Mouse (Mus musculus) forebrain, embryonic 15.5 days (tissue): ENCODE data around the gene Fam71b. TPM values are rescaled to one million over a fixed set of nuclear protein-coding genes. Genes with fewer than 3 reads are reported as not detected.

ENCODE experiments used
- ATAC-seq: fragments of 200-750 bp; cut with Nextera tagmentation; replicated peaks from 2 replicates; pipeline ENCODE4 v1.8.0; 2017; ENCODE audit warnings: mild to moderate bottlenecking, moderate TSS enrichment, moderate library complexity
- H3K27ac ChIP-seq: fragments of 300-500 bp; sonication (generic); replicated peaks from 2 replicates; pipeline ENCODE4 v1.5.1; 2015; ENCODE audit warnings: mild to moderate bottlenecking, inconsistent platforms
- H3K27me3 ChIP-seq: fragments of 300-500 bp; sonication (generic); 2 replicates; pipeline ENCODE4 v1.6.1; 2015; ENCODE audit warnings: inconsistent platforms
- H3K36me3 ChIP-seq: fragments of 300-500 bp; sonication (generic); 2 replicates; pipeline ENCODE4 v1.6.1; 2015; ENCODE audit warnings: mild to moderate bottlenecking, inconsistent platforms
- H3K4me1 ChIP-seq: fragments of 300-500 bp; sonication (generic); 2 replicates; pipeline ENCODE4 v1.6.1; 2015; ENCODE audit warnings: inconsistent platforms
- H3K4me2 ChIP-seq: fragments of 300-500 bp; sonication (generic); replicated peaks from 2 replicates; pipeline ENCODE4 v1.6.1; 2015; ENCODE audit warnings: mild to moderate bottlenecking, inconsistent platforms
- H3K4me3 ChIP-seq: fragments of 300-500 bp; sonication (generic); 2 replicates; pipeline ENCODE4 v1.5.1; 2015; ENCODE audit warnings: mild to moderate bottlenecking, inconsistent platforms
- H3K9ac ChIP-seq: fragments of 300-500 bp; sonication (generic); replicated peaks from 2 replicates; pipeline ENCODE4 v1.6.1; 2015; ENCODE audit warnings: mild to moderate bottlenecking, inconsistent platforms
- H3K9me3 ChIP-seq: fragments of 300-500 bp; sonication (generic); 2 replicates; pipeline ENCODE4 v1.6.1; 2016; ENCODE audit warnings: inconsistent platforms
- WGBS: fragments of 180-500 bp; shearing (Covaris S2); methylation state at CpG from one replicate; pipeline ENCODE4 v1.1.7; 2015; ENCODE audit warnings: mixed read lengths; 5-methylcytosine and 5-hydroxymethylcytosine counted together
- polyA plus RNA-seq: library from polyadenylated mRNA; unstranded; fragments of >200 nt; fragmentation: Nextera tagmentation; extraction: Ambion mirVana; gene quantifications from 2 replicates; pipeline ENCODE4 v1.2.1, GENCODE M21; 2015

Fam71b gene
- polyA plus RNA-seq, 1 experiment from 2014 or later = not detected

- H3K4me1 ChIP-seq = no peaks in the 10 kb centered on the region
- no peak overlapping the region for H3K4me2 ChIP-seq
- H3K4me3 ChIP-seq = no peak overlapping the region
- 92% methylated on average over 8 of the region's 8 CpGs for WGBS
- H3K27me3 ChIP-seq = no peaks in the 10 kb centered on the region
- H3K9me3 ChIP-seq = no peaks in the 10 kb centered on the region
- H3K36me3 ChIP-seq = no peaks in the 10 kb centered on the region
- no peak overlapping the region for H3K9ac ChIP-seq
- no peak for ATAC-seq
- H3K27ac ChIP-seq = no peak overlapping the region
Measured at GRCm38 (mm10) chr11:46371250-46371649, 25.1 kb upstream of the Fam71b start.

GRCm38 (mm10) chr11:46372331-46372953 is 23.9 kb upstream of the Fam71b start:
- no peak overlapping the region for H3K27ac ChIP-seq
- 88% methylated on average over 8 of the region's 8 CpGs for WGBS
- no peaks in the 10 kb centered on the region for H3K36me3 ChIP-seq
- no peak overlapping the region for H3K4me2 ChIP-seq
- no peaks in the 10 kb centered on the region for H3K27me3 ChIP-seq
- no peak for ATAC-seq
- H3K9me3 ChIP-seq = no peaks in the 10 kb centered on the region
- H3K9ac ChIP-seq = no peak overlapping the region
- H3K4me1 ChIP-seq = no peaks in the 10 kb centered on the region
- H3K4me3 ChIP-seq = no peak overlapping the region

- Histone ChIP-seq H3K36me3 (no peaks in the 10 kb centered on the region), H3K4me2 (no peak overlapping the region), H3K27me3 (no peaks in the 10 kb centered on the region), H3K9me3 (no peaks in the 10 kb centered on the region), H3K27ac (no peak overlapping the region), H3K4me1 (no peaks in the 10 kb centered on the region), H3K9ac (no peak overlapping the region), H3K4me3 (no peak overlapping the region)
- no peak for ATAC-seq
- 88% methylated on average over 13 of the region's 13 CpGs for WGBS
Measured at GRCm38 (mm10) chr11:46373071-46374030, 23.0 kb upstream of the Fam71b start.

GRCm38 (mm10) chr11:46375015-46375414 is 21.3 kb upstream of the Fam71b start:
- H3K36me3 ChIP-seq = no peaks in the 10 kb centered on the region
- WGBS = 89% methylated on average over 8 of the region's 8 CpGs
- no peak for ATAC-seq
- no peak overlapping the region for H3K4me3 ChIP-seq
- H3K27ac ChIP-seq = no peak overlapping the region
- no peak overlapping the region for H3K9ac ChIP-seq
- H3K4me2 ChIP-seq = no peak overlapping the region
- H3K9me3 ChIP-seq = no peaks in the 10 kb centered on the region
- no peaks in the 10 kb centered on the region for H3K4me1 ChIP-seq
- no peaks in the 10 kb centered on the region for H3K27me3 ChIP-seq

- no peak for ATAC-seq
- H3K36me3 ChIP-seq = no peaks in the 10 kb centered on the region
- 86% methylated on average over 1 of the region's 1 CpGs for WGBS
Measured at GRCm38 (mm10) chr11:46377316-46377715, 19.0 kb upstream of the Fam71b start.

GRCm38 (mm10) chr11:46377819-46378782 is 18.3 kb upstream of the Fam71b start:
- no peak overlapping the region for H3K4me3 ChIP-seq
- no peaks in the 10 kb centered on the region for H3K27me3 ChIP-seq
- WGBS = 86% methylated on average over 8 of the region's 8 CpGs
- H3K27ac ChIP-seq = no peak overlapping the region
- ATAC-seq = no peak
- no peaks in the 10 kb centered on the region for H3K9me3 ChIP-seq
- no peaks in the 10 kb centered on the region for H3K4me1 ChIP-seq
- no peak overlapping the region for H3K4me2 ChIP-seq
- H3K36me3 ChIP-seq = no peaks in the 10 kb centered on the region
- no peak overlapping the region for H3K9ac ChIP-seq

More at GRCm38 (mm10) chr11:46377316-46377715, 19.0 kb upstream of the Fam71b start:
- Histone ChIP-seq H3K9ac (no peak overlapping the region), H3K4me3 (no peak overlapping the region), H3K27ac (no peak overlapping the region), H3K4me2 (no peak overlapping the region), H3K4me1 (no peaks in the 10 kb centered on the region), H3K27me3 (no peaks in the 10 kb centered on the region), H3K9me3 (no peaks in the 10 kb centered on the region)

GRCm38 (mm10) chr11:46380097-46380675 is 16.2 kb upstream of the Fam71b start:
- Histone ChIP-seq H3K9me3 (no peaks in the 10 kb centered on the region), H3K9ac (no peak overlapping the region), H3K4me3 (no peak overlapping the region), H3K27me3 (no peaks in the 10 kb centered on the region), H3K27ac (no peak overlapping the region), H3K36me3 (no peaks in the 10 kb centered on the region), H3K4me1 (no peaks in the 10 kb centered on the region), H3K4me2 (no peak overlapping the region)
- ATAC-seq = no peak
- WGBS = 89% methylated on average over 7 of the region's 7 CpGs

GRCm38 (mm10) chr11:46382466-46382865 is 13.9 kb upstream of the Fam71b start:
- Histone ChIP-seq H3K4me1 (no peaks in the 10 kb centered on the region), H3K27ac (no peak overlapping the region), H3K36me3 (no peaks in the 10 kb centered on the region), H3K4me2 (no peak overlapping the region), H3K27me3 (no peaks in the 10 kb centered on the region), H3K9me3 (no peaks in the 10 kb centered on the region), H3K4me3 (no peak overlapping the region), H3K9ac (no peak overlapping the region)
- WGBS = 92% methylated on average over 4 of the region's 4 CpGs
- ATAC-seq = no peak

- Histone ChIP-seq H3K9ac (no peak overlapping the region), H3K27ac (no peak overlapping the region), H3K9me3 (no peaks in the 10 kb centered on the region), H3K4me2 (no peak overlapping the region), H3K4me1 (no peaks in the 10 kb centered on the region), H3K36me3 (no peaks in the 10 kb centered on the region), H3K27me3 (no peaks in the 10 kb centered on the region), H3K4me3 (no peak overlapping the region)
- 93% methylated on average over 2 of the region's 2 CpGs for WGBS
- ATAC-seq = no peak
Measured at GRCm38 (mm10) chr11:46384925-46385324, 11.4 kb upstream of the Fam71b start.

GRCm38 (mm10) chr11:46386556-46386955 is 9.8 kb upstream of the Fam71b start:
- no peak for ATAC-seq
- H3K4me1 ChIP-seq = no peaks in the 10 kb centered on the region

GRCm38 (mm10) chr11:46387061-46387460 is 9.3 kb upstream of the Fam71b start:
- 91% methylated on average over 8 of the region's 8 CpGs for WGBS
- ATAC-seq = no peak
- Histone ChIP-seq H3K4me2 (no peak overlapping the region), H3K4me1 (no peaks in the 10 kb centered on the region), H3K9me3 (no peaks in the 10 kb centered on the region), H3K27me3 (no peaks in the 10 kb centered on the region), H3K36me3 (no peaks in the 10 kb centered on the region), H3K9ac (no peak overlapping the region), H3K4me3 (no peak overlapping the region), H3K27ac (no peak overlapping the region)

More at GRCm38 (mm10) chr11:46386556-46386955, 9.8 kb upstream of the Fam71b start:
- no peak overlapping the region for H3K4me2 ChIP-seq
- H3K27me3 ChIP-seq = no peaks in the 10 kb centered on the region
- H3K27ac ChIP-seq = no peak overlapping the region
- no peak overlapping the region for H3K4me3 ChIP-seq
- no peaks in the 10 kb centered on the region for H3K36me3 ChIP-seq
- WGBS = 91% methylated on average over 8 of the region's 8 CpGs
- no peaks in the 10 kb centered on the region for H3K9me3 ChIP-seq
- H3K9ac ChIP-seq = no peak overlapping the region
